Mouse (Mus musculus): Measurements from ENCODE around the gene Pold2. TPM values are rescaled to one million over a fixed set of nuclear protein-coding genes. Genes with fewer than 3 reads are reported as not detected.

The Pold2 gene
- total RNA-seq (2021), result 10 to 100 TPM; 44.5 to 45.6 TPM
- long read RNA-seq, experiment 1, transcript Pold2-201 (11 exons, 1,646 nt), result major isoform, 29 of 86 reads
- long read RNA-seq, experiment 1, partial matches to known transcripts, result 15 of 86 reads
- long read RNA-seq, experiment 1, other reads (novel, unspliced or antisense), result 42 of 86 reads
- long read RNA-seq, experiment 2, transcript Pold2-201 (11 exons, 1,646 nt), result major isoform, 40 of 90 reads
- long read RNA-seq, experiment 2, partial matches to known transcripts, result 6 of 90 reads
- long read RNA-seq, experiment 2, other reads (novel, unspliced or antisense), result 43 of 90 reads

GRCm38 (mm10) chr11:5877921-5878526, at the start of gene Pold2:
Gene Pold2, minus strand, starts transcription at chr11:5878292.
- peak; percentile 98 for DNase-seq (ENCODE audit: low spot score)

- no peak for DNase-seq (ENCODE audit: low spot score)
Measured at GRCm38 (mm10) chr11:5926696-5927220, 48.7 kb upstream of the Pold2 start.

GRCm38 (mm10) chr11:5924699-5925098, 46.6 kb upstream of the Pold2 start:
- no peak for DNase-seq (ENCODE audit: low spot score)

GRCm38 (mm10) chr11:5920323-5920960, 42.4 kb upstream of the Pold2 start:
- DNase-seq (ENCODE audit: low spot score), result no peak

- no peak for DNase-seq (ENCODE audit: low spot score)
Measured at GRCm38 (mm10) chr11:5919606-5920005, 41.5 kb upstream of the Pold2 start.

GRCm38 (mm10) chr11:5918111-5918510, 40.0 kb upstream of the Pold2 start:
- no peak for DNase-seq (ENCODE audit: low spot score)

- DNase-seq (ENCODE audit: low spot score), result no peak
Measured at GRCm38 (mm10) chr11:5916178-5916548, 38.1 kb upstream of the Pold2 start.

GRCm38 (mm10) chr11:5915429-5916177, 37.5 kb upstream of the Pold2 start:
- peak; percentile 88 for DNase-seq (ENCODE audit: low spot score)

- peak; percentile 41 for DNase-seq (ENCODE audit: low spot score)
Measured at GRCm38 (mm10) chr11:5914940-5915339, 36.8 kb upstream of the Pold2 start.

GRCm38 (mm10) chr11:5913936-5914335, 35.8 kb upstream of the Pold2 start:
- no peak for DNase-seq (ENCODE audit: low spot score)

- DNase-seq (ENCODE audit: low spot score), result no peak
Measured at GRCm38 (mm10) chr11:5913256-5913655, 35.2 kb upstream of the Pold2 start.

GRCm38 (mm10) chr11:5912635-5913034, 34.5 kb upstream of the Pold2 start:
- peak; percentile 64 for DNase-seq (ENCODE audit: low spot score)

GRCm38 (mm10) chr11:5908642-5909041, 30.6 kb upstream of the Pold2 start:
- DNase-seq (ENCODE audit: low spot score), result no peak

- no peak for DNase-seq (ENCODE audit: low spot score)
Measured at GRCm38 (mm10) chr11:5907096-5907495, 29.0 kb upstream of the Pold2 start.

GRCm38 (mm10) chr11:5905778-5906518, 27.9 kb upstream of the Pold2 start:
- DNase-seq (ENCODE audit: low spot score), result no peak

- no peak for DNase-seq (ENCODE audit: low spot score)
Measured at GRCm38 (mm10) chr11:5904871-5905270, 26.8 kb upstream of the Pold2 start.

- no peak for DNase-seq (ENCODE audit: low spot score)
Measured at GRCm38 (mm10) chr11:5904357-5904756, 26.3 kb upstream of the Pold2 start.

GRCm38 (mm10) chr11:5903844-5904243, 25.8 kb upstream of the Pold2 start:
- no peak for DNase-seq (ENCODE audit: low spot score)

GRCm38 (mm10) chr11:5902390-5902789, 24.3 kb upstream of the Pold2 start:
- DNase-seq (ENCODE audit: low spot score), result no peak

GRCm38 (mm10) chr11:5901950-5902349, 23.9 kb upstream of the Pold2 start:
- DNase-seq (ENCODE audit: low spot score), result no peak

GRCm38 (mm10) chr11:5901320-5901719, 23.2 kb upstream of the Pold2 start:
- DNase-seq (ENCODE audit: low spot score), result no peak
